Mouse (Mus musculus) left cerebral cortex, postnatal 14 days (tissue): ENCODE data around the gene Smim10l1. TPM values are rescaled to one million over a fixed set of nuclear protein-coding genes. Genes with fewer than 3 reads are reported as not detected.

Experiments used
- DNase-seq, 2 experiments: peaks; one replicate each; pipeline ENCODE4 v3.0.0; 2021 to 2022; ENCODE audit warnings: low spot score in 2 of 2, mixed read lengths in 1 of 2
- intact Hi-C: fragments of 180-260 bp; cut with DNase I; formaldehyde crosslinking; loops from one replicate; pipeline ENCODE4 v1.15.1; 2025
- long read RNA-seq, 2 experiments: library from polyadenylated mRNA; stranded (forward); transcript quantifications; one replicate each; pipeline ENCODE4 v2.0.0; 2021
- total RNA-seq, 2 experiments: library from RNA; stranded (reverse); gene quantifications; 2 replicates each; pipeline ENCODE4 v1.2.3; 2021

The Smim10l1 gene
- 10 to 100 TPM; 78.7 to 84.7 TPM for total RNA-seq
- long read RNA-seq, experiment 1, transcript Smim10l1-201 (1 exons, 2,842 nt): major isoform, 188 of 189 reads
- long read RNA-seq, experiment 1, partial matches to known transcripts: 0 of 189 reads
- long read RNA-seq, experiment 1, other reads (novel, unspliced or antisense): 0 of 189 reads
- long read RNA-seq, experiment 2, transcript Smim10l1-201 (1 exons, 2,842 nt): major isoform, 192 of 193 reads
- long read RNA-seq, experiment 2, partial matches to known transcripts: 0 of 193 reads
- long read RNA-seq, experiment 2, other reads (novel, unspliced or antisense): 1 of 193 reads

- intact Hi-C loops: no loop called here
- no peak for DNase-seq
Measured at GRCm38 (mm10) chr6:133104609-133104921, at the start of gene Smim10l1. Gene Smim10l1, plus strand, starts transcription at chr6:133104909.

- no peak for DNase-seq
- intact Hi-C loops: no loop called here
Measured at GRCm38 (mm10) chr6:133055716-133056115, 49.0 kb upstream of the Smim10l1 start, which contains the start of gene Tas2r140. Gene Tas2r140, minus strand, starts transcription at chr6:133055816.

GRCm38 (mm10) chr6:133092226-133092625 lies 12.5 kb upstream of the Smim10l1 start:
- no peak for DNase-seq
- intact Hi-C loops: no loop called here

GRCm38 (mm10) chr6:133102430-133102829 lies 2.3 kb upstream of the Smim10l1 start:
- intact Hi-C loops: no loop called here
- DNase-seq: no peak

GRCm38 (mm10) chr6:133104922-133105859 lies 482 bp downstream of the Smim10l1 start:
- peak; percentile 91 to 95 for DNase-seq
- intact Hi-C loops: no loop called here

Other genes starting within 250 kb of the Smim10l1 start
- not detected for gene Tas2r116, start 249.5 kb upstream of the Smim10l1 start, total RNA-seq
- not detected for gene Tas2r110, start 236.9 kb upstream of the Smim10l1 start, total RNA-seq
- gene Tas2r113, start 211.9 kb upstream of the Smim10l1 start, total RNA-seq: not detected
- not detected for gene Tas2r125, start 195.3 kb upstream of the Smim10l1 start, total RNA-seq
- not detected for gene Tas2r129, start 153.8 kb upstream of the Smim10l1 start, total RNA-seq
- not detected for gene Tas2r131, start 147.0 kb upstream of the Smim10l1 start, total RNA-seq
- gene Tas2r109, start 123.9 kb upstream of the Smim10l1 start, total RNA-seq: not detected
- not detected for gene Tas2r103, start 67.8 kb upstream of the Smim10l1 start, total RNA-seq
- not detected for gene Tas2r140, start 49.1 kb upstream of the Smim10l1 start, total RNA-seq
- gene 5530400C23Rik, start 187.3 kb downstream of the Smim10l1 start, total RNA-seq: not detected